Mouse (Mus musculus): ENCODE measurements at regions not wholly inside any gene's neighbourhood (a gene's known extent, or its start where the extent isn't known, plus 50 kb on each side); places are given as distances from the start of the nearest gene placed in this dataset.
A peak's percentile ranks its signal among the peaks of the same experiment; 100 is the strongest.

DNA sequence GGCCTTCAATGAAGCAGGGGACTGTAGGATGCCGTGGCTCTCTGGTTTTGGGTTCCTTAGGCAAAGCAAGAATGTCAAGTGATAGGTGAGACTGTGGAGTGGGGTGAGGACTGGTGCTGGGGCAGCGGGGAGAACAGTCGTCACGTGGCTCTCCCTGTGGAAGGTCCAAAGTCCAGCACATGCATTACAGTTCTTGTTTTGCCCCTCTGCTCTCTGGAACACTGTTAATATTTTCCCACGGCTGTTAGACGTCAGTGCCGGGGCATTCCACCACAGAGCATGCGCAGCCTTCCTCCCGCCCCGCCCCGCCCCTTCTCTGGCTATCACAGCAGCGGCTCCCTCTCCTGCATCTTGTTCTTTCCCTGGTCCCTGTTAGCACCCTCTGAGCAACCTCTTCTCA lies 91.3 kb upstream of the Vrk1 start:
- no peak for ATAC-seq (ENCODE audit: insufficient read depth, low FRiP score, low TSS enrichment)
- DNase-seq (ENCODE audit: low spot score), result no peak
- H3K9me3 ChIP-seq (ENCODE audit: control insufficient read depth, low read length), result no peaks in the 10 kb centered on the region
- no peak overlapping the region for H3K4me2 ChIP-seq (ENCODE audit: low read depth)
- no peak overlapping the region for H3K27ac ChIP-seq (ENCODE audit: low read depth, low read length)
- H3K27me3 ChIP-seq (ENCODE audit: control insufficient read depth, insufficient read depth, low read length), result no peaks in the 10 kb centered on the region
- no peaks in the 10 kb centered on the region for H3K36me3 ChIP-seq (ENCODE audit: control insufficient read depth, insufficient read depth, low read length)
- WGBS, result 86% methylated on average over 12 of the region's 12 CpGs
- H3K9ac ChIP-seq (ENCODE audit: low read length), result no peak overlapping the region
- H3K4me1 ChIP-seq (ENCODE audit: control insufficient read depth, insufficient read depth, low read length), result no peaks in the 10 kb centered on the region
- H3K4me3 ChIP-seq (ENCODE audit: low read depth, low read length), result no peak overlapping the region

DNA sequence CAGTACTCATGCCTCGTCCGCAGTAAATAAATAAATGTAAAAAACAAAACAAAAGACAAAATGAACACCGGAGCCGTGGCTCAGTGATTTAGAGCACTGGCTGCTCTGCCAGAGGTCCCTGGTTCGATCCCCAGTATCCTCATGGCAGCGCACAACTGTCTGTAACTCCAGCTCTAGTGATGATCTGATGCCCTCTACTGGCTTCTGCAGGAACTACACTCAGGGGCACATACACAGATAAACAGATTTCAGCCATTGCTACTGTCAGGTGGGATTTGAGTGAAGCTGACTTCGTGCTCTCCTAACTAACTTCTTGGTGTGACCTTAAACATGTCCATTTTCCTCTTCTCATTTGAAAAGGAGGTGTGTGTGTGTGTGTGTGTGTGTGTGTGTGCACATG lies 82.8 kb upstream of the Vrk1 start:
- Histone ChIP-seq H3K27me3 (ENCODE audit: control insufficient read depth, insufficient read depth, low read length) (no peaks in the 10 kb centered on the region), H3K9me3 (ENCODE audit: control insufficient read depth, low read length) (0 out of 2 replicates have a peak, but pooled peaks cover 3% of the 10 kb centered on the region), H3K27ac (ENCODE audit: low read depth, low read length) (no peak overlapping the region), H3K9ac (ENCODE audit: low read length) (no peak overlapping the region), H3K36me3 (ENCODE audit: control insufficient read depth, insufficient read depth, low read length) (no peaks in the 10 kb centered on the region), H3K4me3 (ENCODE audit: low read depth, low read length) (no peak overlapping the region), H3K4me1 (ENCODE audit: control insufficient read depth, insufficient read depth, low read length) (peaks cover 3% of the 10 kb centered on the region; the same call in 1 of the 2 replicates), H3K4me2 (ENCODE audit: low read depth) (no peak overlapping the region)
- 93% methylated on average over 7 of the region's 7 CpGs for WGBS
- DNase-seq (ENCODE audit: low spot score), result no peak
- ATAC-seq (ENCODE audit: insufficient read depth, low FRiP score, low TSS enrichment), result no peak

DNA sequence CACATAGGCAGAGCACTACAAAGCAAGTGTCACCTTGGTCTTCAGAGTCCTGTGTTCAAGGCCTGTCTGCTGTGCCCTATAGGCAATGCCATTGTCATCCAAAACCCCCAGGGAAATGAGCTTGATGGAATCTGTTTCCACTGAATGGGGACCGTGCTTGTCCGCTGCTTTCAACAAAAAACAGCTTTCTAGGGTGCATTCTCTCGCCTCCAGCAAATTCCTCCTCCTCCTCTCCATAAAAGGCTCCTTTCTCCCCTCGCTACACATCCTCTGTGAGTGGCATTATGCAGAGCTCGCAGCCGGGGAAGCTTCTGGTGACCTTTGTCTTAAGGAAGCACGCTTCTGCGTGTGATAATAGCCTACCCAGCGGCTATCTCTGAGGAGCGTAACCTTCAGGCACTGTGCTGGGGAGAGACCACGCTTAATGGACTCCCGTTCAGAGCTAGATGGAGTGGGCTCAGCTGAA lies 80.5 kb upstream of the Vrk1 start:
- Histone ChIP-seq H3K4me3 (ENCODE audit: low read depth, low read length) (no peak overlapping the region), H3K27ac (ENCODE audit: low read depth, low read length) (peak overlapping the region; percentile 54; the same call in 1 of the 2 replicates)

DNA sequence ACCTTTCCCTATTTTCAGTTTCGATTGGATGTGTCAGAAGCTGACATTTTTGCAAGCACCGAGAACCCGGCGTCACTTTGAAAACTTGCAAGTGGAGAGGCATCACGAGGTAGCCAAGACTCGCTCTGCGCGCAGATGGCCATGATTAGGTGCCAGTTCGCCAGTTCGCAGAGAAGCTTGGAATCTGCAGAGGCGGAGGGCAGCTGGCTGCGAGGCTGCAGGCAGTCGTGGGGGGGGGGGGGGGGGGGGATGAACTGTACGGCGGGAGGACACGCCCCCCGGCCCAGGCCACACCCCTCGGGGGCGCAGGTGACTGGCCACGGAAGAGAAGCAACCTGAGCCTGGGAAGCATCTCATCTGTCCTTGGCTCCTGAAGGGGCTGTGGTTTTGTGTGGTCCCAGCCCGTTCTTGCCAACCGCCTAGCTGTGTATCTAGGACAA lies 74.6 kb upstream of the Vrk1 start:
- Histone ChIP-seq H3K4me2 (ENCODE audit: low read depth) (peak overlapping the region; percentile 31), H3K9ac (ENCODE audit: low read length) (no peak overlapping the region), H3K36me3 (ENCODE audit: control insufficient read depth, insufficient read depth, low read length) (no peaks in the 10 kb centered on the region), H3K4me1 (ENCODE audit: control insufficient read depth, insufficient read depth, low read length) (no peaks in the 10 kb centered on the region; the same call in none of the 2 replicates), H3K4me3 (ENCODE audit: low read depth, low read length) (no peak overlapping the region), H3K9me3 (ENCODE audit: control insufficient read depth, low read length) (no peaks in the 10 kb centered on the region), H3K27me3 (ENCODE audit: control insufficient read depth, insufficient read depth, low read length) (no peaks in the 10 kb centered on the region), H3K27ac (ENCODE audit: low read depth, low read length) (no peak overlapping the region)
- 9% methylated on average over 16 of the region's 22 CpGs for WGBS
- ATAC-seq (ENCODE audit: insufficient read depth, low FRiP score, low TSS enrichment) (no peak), DNase-seq (ENCODE audit: low spot score) (peak; percentile 43)

More for the DNA sequence above, 80.5 kb upstream of the Vrk1 start:
- DNase-seq (ENCODE audit: low spot score) (peak; percentile 40), ATAC-seq (ENCODE audit: insufficient read depth, low FRiP score, low TSS enrichment) (no peak; the same call in 1 of the 2 replicates)
- Histone ChIP-seq H3K27me3 (ENCODE audit: control insufficient read depth, insufficient read depth, low read length) (no peaks in the 10 kb centered on the region), H3K4me2 (ENCODE audit: low read depth) (no peak overlapping the region), H3K9ac (ENCODE audit: low read length) (peak overlapping the region; percentile 28; the same call in 1 of the 2 replicates), H3K36me3 (ENCODE audit: control insufficient read depth, insufficient read depth, low read length) (no peaks in the 10 kb centered on the region), H3K9me3 (ENCODE audit: control insufficient read depth, low read length) (0 out of 2 replicates have a peak, but pooled peaks cover 3% of the 10 kb centered on the region), H3K4me1 (ENCODE audit: control insufficient read depth, insufficient read depth, low read length) (peaks cover 3% of the 10 kb centered on the region; the same call in 1 of the 2 replicates)
- 25% methylated on average over 12 of the region's 12 CpGs for WGBS

DNA sequence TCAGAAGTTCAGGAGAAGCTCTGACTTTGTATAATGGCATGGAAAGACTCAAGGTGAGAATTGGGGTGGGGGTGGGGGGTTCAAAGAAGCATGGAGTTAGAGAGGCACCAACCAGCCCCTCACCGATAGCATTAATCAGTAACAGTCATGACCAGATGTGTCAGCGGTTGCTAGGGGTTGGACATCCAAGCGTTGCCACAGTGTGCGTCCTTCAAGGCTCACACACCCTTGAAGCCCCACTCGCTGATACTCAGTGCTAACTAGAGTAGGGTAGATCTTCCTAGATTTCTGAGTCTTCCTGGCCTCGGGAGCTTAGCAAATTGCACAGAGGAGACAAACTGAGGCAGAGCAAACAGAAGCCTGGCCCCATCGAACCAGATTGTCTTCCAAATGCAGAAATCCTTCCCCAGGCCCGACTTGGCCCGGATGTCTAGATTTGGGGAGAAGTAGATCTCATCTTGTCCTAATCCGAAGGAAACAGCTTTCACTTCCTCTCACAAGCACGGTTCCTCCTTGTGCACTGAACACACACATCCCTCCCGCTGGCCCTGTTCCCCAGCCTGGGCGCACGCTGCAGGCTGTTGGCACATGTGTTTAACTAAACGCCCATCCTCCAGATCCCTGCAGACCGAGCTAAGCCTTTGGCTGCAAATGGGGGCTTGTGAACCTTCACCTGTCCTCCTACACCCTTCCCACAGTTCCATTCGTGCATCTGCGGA lies 73.1 kb upstream of the Vrk1 start:
- ATAC-seq (ENCODE audit: insufficient read depth, low FRiP score, low TSS enrichment), result no peak
- Histone ChIP-seq H3K4me1 (ENCODE audit: control insufficient read depth, insufficient read depth, low read length) (no peaks in the 10 kb centered on the region; the same call in none of the 2 replicates), H3K9me3 (ENCODE audit: control insufficient read depth, low read length) (no peaks in the 10 kb centered on the region), H3K9ac (ENCODE audit: low read length) (no peak overlapping the region), H3K27ac (ENCODE audit: low read depth, low read length) (no peak overlapping the region), H3K27me3 (ENCODE audit: control insufficient read depth, insufficient read depth, low read length) (no peaks in the 10 kb centered on the region), H3K4me3 (ENCODE audit: low read depth, low read length) (no peak overlapping the region), H3K4me2 (ENCODE audit: low read depth) (no peak overlapping the region), H3K36me3 (ENCODE audit: control insufficient read depth, insufficient read depth, low read length) (no peaks in the 10 kb centered on the region)
- WGBS, result 88% methylated on average over 18 of the region's 18 CpGs
- no peak for DNase-seq (ENCODE audit: low spot score)

DNA sequence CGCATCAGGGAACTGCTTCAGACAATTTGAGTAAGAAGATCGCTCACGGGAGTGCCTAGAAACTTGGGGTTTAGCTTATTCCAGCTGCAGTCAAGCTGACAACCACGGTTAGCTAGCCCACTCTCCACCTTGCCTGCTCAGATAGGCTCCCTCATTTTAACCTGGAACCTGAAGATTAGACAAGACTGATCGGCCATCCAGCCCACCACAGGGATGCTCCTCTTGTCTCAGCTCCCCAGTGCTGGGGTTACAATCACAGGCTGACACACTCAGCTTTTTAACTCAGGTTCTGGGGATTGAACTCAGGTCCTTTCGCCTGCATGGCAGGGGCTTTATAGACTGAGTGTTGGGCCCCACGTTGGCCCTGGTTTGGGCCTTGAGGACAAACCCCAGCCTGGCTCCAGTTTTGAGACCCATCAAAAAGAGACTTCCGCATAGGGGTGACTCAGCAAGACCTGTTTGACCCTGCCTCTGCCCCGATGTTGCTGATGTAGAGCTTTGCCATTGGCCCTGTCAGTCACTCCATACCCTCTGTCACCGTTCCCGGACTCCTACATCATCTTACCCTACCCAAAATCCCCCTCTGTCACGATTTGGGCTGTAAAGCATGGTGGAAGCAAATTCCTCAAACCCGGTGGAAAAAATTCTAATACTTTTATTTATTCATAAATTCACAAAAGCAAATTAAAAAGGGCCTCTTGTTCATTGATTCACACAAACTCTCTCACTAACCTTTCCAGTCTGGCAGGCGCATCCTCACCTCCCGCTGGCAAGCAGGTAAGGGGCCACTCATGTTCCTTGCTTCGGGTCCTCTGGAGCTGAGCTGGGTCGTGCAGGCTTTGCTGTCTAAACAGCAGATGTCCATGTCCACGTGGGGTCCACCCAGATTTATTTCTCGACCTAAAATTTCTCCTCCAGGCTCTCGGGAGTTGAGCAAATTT lies 67.6 kb upstream of the Vrk1 start:
- DNase-seq (ENCODE audit: low spot score) (no peak), ATAC-seq (ENCODE audit: insufficient read depth, low FRiP score, low TSS enrichment) (no peak)
- 72% methylated on average over 20 of the region's 20 CpGs for WGBS
- Histone ChIP-seq H3K36me3 (ENCODE audit: control insufficient read depth, insufficient read depth, low read length) (no peaks in the 10 kb centered on the region), H3K4me3 (ENCODE audit: low read depth, low read length) (no peak overlapping the region), H3K27ac (ENCODE audit: low read depth, low read length) (no peak overlapping the region), H3K9ac (ENCODE audit: low read length) (no peak overlapping the region), H3K9me3 (ENCODE audit: control insufficient read depth, low read length) (no peaks in the 10 kb centered on the region), H3K27me3 (ENCODE audit: control insufficient read depth, insufficient read depth, low read length) (no peaks in the 10 kb centered on the region), H3K4me1 (ENCODE audit: control insufficient read depth, insufficient read depth, low read length) (no peaks in the 10 kb centered on the region), H3K4me2 (ENCODE audit: low read depth) (no peak overlapping the region)

DNA sequence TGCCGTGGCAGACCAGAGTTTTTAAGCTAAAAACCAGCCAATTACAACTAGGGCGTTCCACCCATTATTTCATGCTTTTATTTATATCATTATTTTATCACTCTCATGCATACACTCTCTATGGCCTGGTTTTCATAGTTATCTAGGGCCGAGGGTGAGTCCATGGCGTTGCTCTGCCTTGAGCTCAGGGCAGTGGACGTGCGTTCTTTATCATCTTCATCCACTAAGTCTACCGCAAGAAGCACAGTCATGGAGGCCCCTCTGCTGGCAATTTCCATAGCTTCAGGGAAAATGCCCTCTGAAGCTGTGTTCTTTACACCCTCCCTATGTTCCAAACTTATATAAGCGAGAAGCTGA lies 67.0 kb upstream of the Vrk1 start:
- H3K4me3 ChIP-seq (ENCODE audit: low read depth, low read length), result no peak overlapping the region
- H3K9me3 ChIP-seq (ENCODE audit: control insufficient read depth, low read length), result no peaks in the 10 kb centered on the region
- H3K27me3 ChIP-seq (ENCODE audit: control insufficient read depth, insufficient read depth, low read length), result no peaks in the 10 kb centered on the region
- H3K4me2 ChIP-seq (ENCODE audit: low read depth), result no peak overlapping the region
- H3K9ac ChIP-seq (ENCODE audit: low read length), result no peak overlapping the region
- DNase-seq (ENCODE audit: low spot score) (no peak), ATAC-seq (ENCODE audit: insufficient read depth, low FRiP score, low TSS enrichment) (no peak)
- 91% methylated on average over 8 of the region's 8 CpGs for WGBS
- H3K36me3 ChIP-seq (ENCODE audit: control insufficient read depth, insufficient read depth, low read length), result no peaks in the 10 kb centered on the region
- no peak overlapping the region for H3K27ac ChIP-seq (ENCODE audit: low read depth, low read length)
- no peaks in the 10 kb centered on the region for H3K4me1 ChIP-seq (ENCODE audit: control insufficient read depth, insufficient read depth, low read length)

DNA sequence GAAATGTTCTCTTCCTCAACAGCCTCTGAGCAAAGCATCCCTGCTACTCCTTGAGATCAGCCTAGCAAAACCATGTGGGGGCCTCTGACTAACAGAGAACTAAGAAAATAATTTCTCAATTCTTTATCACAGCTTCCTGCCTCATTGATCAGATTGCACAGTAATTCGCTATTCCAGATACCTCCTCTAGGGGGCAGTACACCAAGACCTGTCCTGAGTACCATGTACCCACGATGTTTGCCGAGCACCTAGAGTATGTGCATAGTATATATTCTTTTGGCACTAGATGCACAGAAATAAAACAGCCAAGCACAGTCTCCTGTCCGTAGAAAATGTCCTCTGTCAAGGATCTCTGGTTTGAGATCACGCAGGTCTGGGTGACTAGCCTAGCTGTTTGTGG lies 62.7 kb upstream of the Vrk1 start:
- Histone ChIP-seq H3K27me3 (ENCODE audit: control insufficient read depth, insufficient read depth, low read length) (no peaks in the 10 kb centered on the region), H3K27ac (ENCODE audit: low read depth, low read length) (no peak overlapping the region), H3K9me3 (ENCODE audit: control insufficient read depth, low read length) (no peaks in the 10 kb centered on the region), H3K4me3 (ENCODE audit: low read depth, low read length) (no peak overlapping the region), H3K36me3 (ENCODE audit: control insufficient read depth, insufficient read depth, low read length) (no peaks in the 10 kb centered on the region), H3K4me2 (ENCODE audit: low read depth) (no peak overlapping the region), H3K4me1 (ENCODE audit: control insufficient read depth, insufficient read depth, low read length) (no peaks in the 10 kb centered on the region), H3K9ac (ENCODE audit: low read length) (no peak overlapping the region)
- 70% methylated on average over 5 of the region's 5 CpGs for whole genome bisulfite sequencing
- no peak for ATAC-seq (ENCODE audit: insufficient read depth, low FRiP score, low TSS enrichment)
- no peak for DNase-seq (ENCODE audit: low spot score)
